Mouse (Mus musculus) induced T-regulatory cell, adult 2 months (primary cell): ENCODE measurements around the gene Gimap1.

ENCODE experiments used
- DNase-seq: peaks from one replicate; pipeline ENCODE4 v3.0.0-alpha.2; 2012; ENCODE audit warnings: low read depth

Gimap1 gene

GRCm38 (mm10) chr6:48738961-48739779 is at the start of gene Gimap1:
Gene Gimap1, plus strand, starts transcription at chr6:48739054.
- peak; percentile 91 for DNase-seq

GRCm38 (mm10) chr6:48689320-48689719 is 49.5 kb upstream of the Gimap1 start:
- DNase-seq = peak; percentile 69

- no peak for DNase-seq
Observed at GRCm38 (mm10) chr6:48692962-48693361, 45.9 kb upstream of the Gimap1 start.

GRCm38 (mm10) chr6:48696830-48697554 is 41.9 kb upstream of the Gimap1 start:
- peak; percentile 82 for DNase-seq

GRCm38 (mm10) chr6:48697555-48697930 is 41.3 kb upstream of the Gimap1 start:
- DNase-seq = no peak

- peak; percentile 61 for DNase-seq
Observed at GRCm38 (mm10) chr6:48698066-48698856, 40.6 kb upstream of the Gimap1 start.

GRCm38 (mm10) chr6:48698888-48699287 is 40.0 kb upstream of the Gimap1 start:
- peak; percentile 58 for DNase-seq

GRCm38 (mm10) chr6:48700251-48701075 is 38.4 kb upstream of the Gimap1 start:
- peak; percentile 81 for DNase-seq

- DNase-seq = no peak
Observed at GRCm38 (mm10) chr6:48702146-48702545, 36.7 kb upstream of the Gimap1 start.

- no peak for DNase-seq
Observed at GRCm38 (mm10) chr6:48702601-48703000, 36.3 kb upstream of the Gimap1 start.

GRCm38 (mm10) chr6:48704146-48704545 is 34.7 kb upstream of the Gimap1 start:
- no peak for DNase-seq

GRCm38 (mm10) chr6:48706130-48706529 is 32.7 kb upstream of the Gimap1 start:
- DNase-seq = peak; percentile 74

GRCm38 (mm10) chr6:48718455-48718854 is 20.4 kb upstream of the Gimap1 start, which contains the start of the genes Gm28053 and Gimap7:
Gene Gm28053, plus strand, starts transcription at chr6:48718607.
Gene Gimap7, plus strand, starts transcription at chr6:48718621.
- DNase-seq = peak; percentile 97

GRCm38 (mm10) chr6:48720326-48720725 is 18.5 kb upstream of the Gimap1 start:
- DNase-seq = peak; percentile 76

GRCm38 (mm10) chr6:48723468-48723867 is 15.4 kb upstream of the Gimap1 start:
- DNase-seq = peak; percentile 86

- peak; percentile 93 for DNase-seq
Observed at GRCm38 (mm10) chr6:48725476-48725875, 13.4 kb upstream of the Gimap1 start.

- peak; percentile 94 for DNase-seq
Observed at GRCm38 (mm10) chr6:48727761-48728160, 11.1 kb upstream of the Gimap1 start.

- peak; percentile 97 for DNase-seq
Observed at GRCm38 (mm10) chr6:48732864-48733304, 6.0 kb upstream of the Gimap1 start.

GRCm38 (mm10) chr6:48733660-48734059 is 5.2 kb upstream of the Gimap1 start:
- peak; percentile 70 for DNase-seq

GRCm38 (mm10) chr6:48737053-48737452 is 1.8 kb upstream of the Gimap1 start:
- no peak for DNase-seq

GRCm38 (mm10) chr6:48737688-48738087 is 1.2 kb upstream of the Gimap1 start:
- no peak for DNase-seq

- DNase-seq = peak; percentile 75
Observed at GRCm38 (mm10) chr6:48739780-48740055, 864 bp downstream of the Gimap1 start.
